Mouse (Mus musculus): ENCODE results near the gene Ntrk2.

- TF ChIP-seq POLR2A (IDR thresholded peaks at IDR 0.05; ENCODE audit: insufficient read depth, low read depth, low read length) (no peak), CTCF (IDR thresholded peaks at IDR 0.05; ENCODE audit: insufficient read depth, low read depth, low read length) (no peak)
These were observed 159.5 kb downstream of the Ntrk2 start for GRCm38 (mm10) chr13:58965826-58966225.

Data from olfactory bulb, adult 2 months (tissue).